ENCODE assay signal across 15 mouse cellular contexts in the genomic region with DNA sequence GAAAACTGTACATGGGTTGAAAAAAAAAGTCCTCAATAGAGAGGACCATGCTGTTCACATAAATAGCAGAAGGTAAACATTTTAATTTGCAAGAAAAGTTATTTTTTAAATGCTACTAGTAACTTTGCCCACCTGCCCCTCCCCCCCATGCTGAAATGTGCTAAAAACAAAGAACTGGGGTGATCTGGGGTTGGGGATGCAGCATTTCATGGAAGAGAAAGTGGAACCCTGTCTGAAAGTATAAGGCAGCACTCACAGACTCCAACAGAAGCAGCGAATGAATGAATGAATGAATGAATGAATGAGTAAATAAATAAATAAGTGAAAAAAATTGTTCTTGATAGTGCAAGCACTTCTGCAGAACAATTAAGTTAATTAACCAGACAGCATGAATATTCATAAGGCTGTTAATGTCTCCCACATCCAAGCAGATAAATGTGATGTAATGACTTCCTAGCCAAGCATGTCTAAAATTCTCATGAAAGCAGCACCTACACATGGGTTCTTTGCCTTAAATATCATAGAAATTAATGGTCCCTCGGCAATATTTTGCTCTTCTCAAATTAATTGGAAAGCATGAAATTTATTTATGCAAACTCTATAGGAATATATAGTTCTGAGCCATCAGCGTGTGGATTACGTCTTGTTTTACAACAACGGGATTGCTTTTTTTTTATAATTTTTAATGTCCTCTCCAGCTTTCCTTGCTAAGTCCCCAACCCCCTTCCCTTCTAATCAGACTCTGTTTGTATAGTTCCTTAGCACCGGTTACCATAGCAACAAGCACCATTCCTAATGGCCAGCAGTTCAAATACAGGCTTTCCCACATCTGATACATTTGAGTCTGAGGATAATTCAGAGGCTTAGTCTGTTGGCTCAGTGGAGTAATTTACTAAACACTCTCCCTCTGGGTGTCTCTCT.
DNase-seq lines count a peak whose midpoint lies in the region; ATAC-seq and TF ChIP-seq lines count a peak whose summit lies in the region.
"Had no signal": no experiment of that assay in that cellular context is flagged by ENCODE, and none has a peak within 500 bp of the region (broad histone marks: within the 10 kb centered on the region; RNA-seq: fewer than 3 reads in every experiment).

No protein-coding gene starts in this region.

- H3K4me3 ChIP-seq in forebrain, embryonic 14.5 days (ENCODE audit: low read depth, low read length) = no peak overlapping the region
- H3K4me3 ChIP-seq in neural tube, embryonic 14.5 days (ENCODE audit: low read depth, low read length) = no peak overlapping the region
- no peak overlapping the region for H3K4me3 ChIP-seq in kidney, embryonic 15.5 days (replicated peaks)
- no peak overlapping the region for H3K4me3 ChIP-seq in heart, adult 2 months
- H3K4me3 ChIP-seq: heart, embryonic 13.5 days; limb, embryonic 12.5 days had no signal

- no peak for TF ChIP-seq CTCF in heart, adult 2 months (IDR thresholded peaks at IDR 0.05)

- ATAC-seq in forebrain, embryonic 14.5 days = peak; percentile 88
- peak; percentile 92 for ATAC-seq in neural tube, embryonic 14.5 days (ENCODE audit: low read depth)
- ATAC-seq in kidney, embryonic 15.5 days (replicated peaks; ENCODE audit: low FRiP score) = no peak
- ATAC-seq: Patski had no signal

- peak; percentile 69 for DNase-seq in embryo, embryonic 10.5 days (ENCODE audit: low spot score)
- DNase-seq in forebrain, embryonic 14.5 days (ENCODE audit: low spot score) = peak; percentile 85
- DNase-seq in mesoderm, embryonic 11.5 days (ENCODE audit: low read depth, low spot score) = peak; percentile 49
- no peak for DNase-seq in heart, adult 2 months
- DNase-seq in thymus, postnatal 4 days = no peak
- DNase-seq: adrenal gland, adult 2 months; cerebellum, postnatal 14 days; kidney, postnatal 14 days; thymus, postnatal 14 days had no signal

- no peaks in the 10 kb centered on the region for H3K27me3 ChIP-seq in forebrain, embryonic 14.5 days (replicated peaks; ENCODE audit: control insufficient read depth, insufficient read depth, low read length)
- H3K27me3 ChIP-seq in neural tube, embryonic 14.5 days (ENCODE audit: control insufficient read depth, insufficient read depth, low read length) = no peaks in the 10 kb centered on the region
- no peaks in the 10 kb centered on the region for H3K27me3 ChIP-seq in kidney, embryonic 15.5 days
- H3K27me3 ChIP-seq in heart, adult 2 months (ENCODE audit: control insufficient read depth, insufficient read depth, low read length) = no peaks in the 10 kb centered on the region
- H3K27me3 ChIP-seq: heart, embryonic 13.5 days; limb, embryonic 12.5 days had no signal

- H3K9me3 ChIP-seq in forebrain, embryonic 14.5 days (replicated peaks; ENCODE audit: control insufficient read depth, low read length) = no peaks in the 10 kb centered on the region
- no peaks in the 10 kb centered on the region for H3K9me3 ChIP-seq in neural tube, embryonic 14.5 days (ENCODE audit: control insufficient read depth, low read length)
- no peaks in the 10 kb centered on the region for H3K9me3 ChIP-seq in kidney, embryonic 15.5 days (replicated peaks)
- H3K9me3 ChIP-seq: heart, embryonic 13.5 days; limb, embryonic 12.5 days had no signal

- H3K79me2 ChIP-seq in heart, adult 2 months (replicated peaks; ENCODE audit: control insufficient read depth, insufficient read depth, low read length) = no peaks in the 10 kb centered on the region

- H3K27ac ChIP-seq in forebrain, embryonic 14.5 days (ENCODE audit: low read depth, low read length) = peak overlapping the region; percentile 36; the same call in 1 of the 2 replicates
- H3K27ac ChIP-seq in neural tube, embryonic 14.5 days (ENCODE audit: low read depth, low read length) = no peak overlapping the region
- H3K27ac ChIP-seq in kidney, embryonic 15.5 days = no peak overlapping the region
- H3K27ac ChIP-seq in heart, adult 2 months = no peak overlapping the region
- H3K27ac ChIP-seq: heart, embryonic 13.5 days; limb, embryonic 12.5 days; macrophage had no signal

- no peak for TF ChIP-seq EP300 in heart, adult 2 months (IDR thresholded peaks at IDR 0.05; ENCODE audit: insufficient read depth, low read depth, low read length)

- intact Hi-C loops in heart, adult 2 months (cut with DNase I) = no loop called here

- 37% methylated on average over 6 of the region's 6 CpGs for WGBS in forebrain, embryonic 14.5 days
- WGBS in neural tube, embryonic 14.5 days = 46% methylated on average over 6 of the region's 6 CpGs
- WGBS in kidney, embryonic 15.5 days = 85% methylated on average over 6 of the region's 6 CpGs
- 81% methylated on average over 6 of the region's 6 CpGs for WGBS in heart, adult 2 months

- H3K4me1 ChIP-seq in forebrain, embryonic 14.5 days (ENCODE audit: control insufficient read depth, insufficient read depth, low read length) = peaks cover 10% of the 10 kb centered on the region
- 0 out of 2 replicates have a peak, but pooled peaks cover 4% of the 10 kb centered on the region for H3K4me1 ChIP-seq in neural tube, embryonic 14.5 days (ENCODE audit: control insufficient read depth, insufficient read depth, low read length)
- H3K4me1 ChIP-seq in kidney, embryonic 15.5 days = no peaks in the 10 kb centered on the region
- H3K4me1 ChIP-seq in heart, adult 2 months (ENCODE audit: control insufficient read depth, insufficient read depth, low read length) = no peaks in the 10 kb centered on the region
- H3K4me1 ChIP-seq: heart, embryonic 13.5 days; limb, embryonic 12.5 days had no signal

- no peaks in the 10 kb centered on the region for H3K36me3 ChIP-seq in forebrain, embryonic 14.5 days (ENCODE audit: control insufficient read depth, insufficient read depth, low read length)
- H3K36me3 ChIP-seq in neural tube, embryonic 14.5 days (ENCODE audit: control insufficient read depth, insufficient read depth, low read length) = no peaks in the 10 kb centered on the region
- no peaks in the 10 kb centered on the region for H3K36me3 ChIP-seq in kidney, embryonic 15.5 days
- no peaks in the 10 kb centered on the region for H3K36me3 ChIP-seq in heart, adult 2 months (ENCODE audit: control insufficient read depth, insufficient read depth, low read length)
- H3K36me3 ChIP-seq: heart, embryonic 13.5 days; limb, embryonic 12.5 days had no signal

- TF ChIP-seq POLR2A in heart, adult 2 months (IDR thresholded peaks at IDR 0.05; ENCODE audit: insufficient read depth, low read depth, low read length) = no peak

- H3K4me2 ChIP-seq in forebrain, embryonic 14.5 days (ENCODE audit: low read length) = no peak overlapping the region
- H3K4me2 ChIP-seq in neural tube, embryonic 14.5 days (ENCODE audit: low read depth, low read length) = no peak overlapping the region
- H3K4me2 ChIP-seq in kidney, embryonic 15.5 days = no peak overlapping the region
- H3K4me2 ChIP-seq: heart, embryonic 13.5 days; limb, embryonic 12.5 days had no signal

- H3K9ac ChIP-seq in forebrain, embryonic 14.5 days (ENCODE audit: low read length) = no peak overlapping the region
- no peak overlapping the region for H3K9ac ChIP-seq in neural tube, embryonic 14.5 days (replicated peaks; ENCODE audit: low read depth, low read length)
- H3K9ac ChIP-seq in kidney, embryonic 15.5 days = no peak overlapping the region
- no peak overlapping the region for H3K9ac ChIP-seq in heart, adult 2 months (ENCODE audit: low read depth, low read length)
- H3K9ac ChIP-seq: heart, embryonic 13.5 days; limb, embryonic 12.5 days had no signal

Comparison
In these comparisons a context has a peak if more than half of its experiments do, and no peak if none do; other contexts are left out.
1. DNase-seq: peak in embryo, embryonic 10.5 days (single experiment), forebrain, embryonic 14.5 days (single experiment) and mesoderm, embryonic 11.5 days (single experiment); none in heart, adult 2 months (0 of 2) and thymus, postnatal 4 days (single experiment).